Mouse (Mus musculus) urinary bladder, adult 18-20 months (tissue): Measurements from ENCODE around the gene Serpina3a.
"Not testable (repeated sequence)": the region's sequence is repeated elsewhere in the genome, so short reads cannot be mapped to it uniquely, and the experiment has no call there.

Experiments
- DNase-seq, 2 experiments: peaks; one replicate each; pipeline ENCODE4 v3.0.0; 2022; ENCODE audit warnings: low spot score in 2 of 2, mixed read lengths in 2 of 2

The Serpina3a gene

DNA sequence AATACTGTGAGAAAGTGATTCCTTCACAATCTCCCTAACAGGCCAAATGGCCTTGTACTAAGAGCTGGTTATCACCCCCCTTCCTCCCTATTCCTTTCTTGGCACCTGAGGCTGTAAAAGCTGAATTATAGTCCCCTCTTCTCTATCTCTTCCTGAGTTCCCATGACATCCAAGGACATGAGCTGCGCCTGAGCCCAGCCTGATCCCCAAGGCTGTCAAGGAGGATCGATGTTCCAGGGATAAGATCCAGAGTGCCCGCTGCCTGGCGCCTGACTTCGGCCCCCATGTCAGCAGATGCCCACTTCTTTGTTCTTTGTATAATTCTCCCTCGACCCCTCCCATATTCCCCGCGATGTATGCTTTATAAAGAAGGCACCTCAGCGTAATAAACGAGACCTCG lies at the start of gene Serpina3a:
Gene Serpina3a, plus strand, starts transcription at position 392 of the 400 bp plus-strand sequence.
- not testable (repeated sequence) for DNase-seq

DNA sequence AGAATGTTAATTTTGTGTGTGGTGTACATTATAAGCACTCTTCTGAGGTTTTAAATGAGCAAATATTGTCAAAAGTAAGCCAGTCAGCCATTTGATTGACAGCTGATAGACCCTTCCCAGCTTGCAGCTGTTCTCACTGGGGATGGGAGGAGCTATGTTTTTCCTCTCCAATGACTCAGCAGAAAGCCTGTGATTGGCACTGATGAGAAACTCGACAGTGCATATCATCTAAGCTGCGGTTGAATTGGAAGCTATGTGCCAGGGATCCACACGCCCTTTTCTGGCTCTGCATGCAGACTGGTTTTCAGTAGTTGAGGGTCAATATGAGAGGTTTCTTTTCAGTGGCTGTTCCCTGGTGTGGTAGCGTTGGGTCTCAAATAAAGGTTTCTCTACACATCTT lies 48.0 kb upstream of the Serpina3a start:
- DNase-seq = no peak

DNA sequence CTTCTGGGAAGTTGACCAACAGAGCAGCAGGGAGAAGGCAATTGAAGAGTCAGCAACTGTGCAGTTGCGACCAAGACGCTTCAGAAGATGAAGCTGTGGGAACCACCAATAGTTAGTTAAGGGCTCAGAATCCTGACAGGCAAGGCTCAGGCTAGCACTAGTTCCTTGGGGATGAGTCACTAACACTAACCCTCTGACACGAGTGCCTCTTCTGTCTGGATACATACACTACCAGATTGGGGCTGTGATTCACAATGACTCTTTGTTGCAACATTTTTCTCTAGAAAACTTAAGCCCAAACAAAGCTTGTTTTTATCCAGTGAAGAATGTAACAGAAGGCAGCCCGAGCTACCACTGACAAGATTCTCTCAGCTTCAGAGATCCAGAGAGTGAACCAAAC lies 47.5 kb upstream of the Serpina3a start:
- DNase-seq = no peak

DNA sequence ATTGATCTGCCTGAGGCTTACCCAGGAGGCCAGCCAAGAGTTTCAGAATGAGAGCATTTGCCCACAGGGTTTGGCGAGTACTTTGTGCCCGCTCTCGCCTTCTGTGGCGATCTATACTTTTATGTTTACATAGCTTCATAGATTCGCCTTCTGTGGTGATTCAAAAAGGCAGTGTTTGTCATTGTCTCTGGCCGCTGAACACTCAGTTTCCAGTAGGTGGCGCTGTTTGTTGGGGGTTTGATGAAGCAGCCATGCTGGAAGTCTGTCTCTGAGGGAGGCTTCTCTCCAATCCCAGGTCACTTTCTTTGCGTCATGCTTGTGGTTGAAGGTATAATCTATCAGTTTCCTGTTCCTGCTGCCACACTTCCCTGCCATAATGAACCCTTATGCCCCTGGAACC lies 46.3 kb upstream of the Serpina3a start:
- peak in 1 of 2 experiments; percentile 56 for DNase-seq

DNA sequence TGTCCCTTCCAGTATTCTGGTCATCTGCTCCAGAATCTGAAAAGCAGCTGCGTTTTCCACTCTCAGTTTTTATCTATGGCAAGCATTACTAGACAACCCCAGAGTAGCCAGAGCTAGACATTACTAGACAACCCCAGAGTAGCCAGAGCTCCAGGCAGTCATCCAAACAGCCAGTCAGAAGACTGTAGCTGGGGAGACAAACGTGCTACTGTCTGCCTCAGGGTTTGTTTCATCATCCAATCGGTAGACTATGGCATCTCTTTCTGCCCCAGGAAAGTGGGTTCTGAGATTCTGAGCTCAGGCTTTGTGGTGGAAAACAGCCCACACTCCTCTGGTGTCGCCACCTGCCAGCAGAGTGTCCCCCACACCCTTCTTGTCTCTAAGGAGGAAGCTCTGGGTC lies 45.0 kb upstream of the Serpina3a start:
- DNase-seq = no peak

DNA sequence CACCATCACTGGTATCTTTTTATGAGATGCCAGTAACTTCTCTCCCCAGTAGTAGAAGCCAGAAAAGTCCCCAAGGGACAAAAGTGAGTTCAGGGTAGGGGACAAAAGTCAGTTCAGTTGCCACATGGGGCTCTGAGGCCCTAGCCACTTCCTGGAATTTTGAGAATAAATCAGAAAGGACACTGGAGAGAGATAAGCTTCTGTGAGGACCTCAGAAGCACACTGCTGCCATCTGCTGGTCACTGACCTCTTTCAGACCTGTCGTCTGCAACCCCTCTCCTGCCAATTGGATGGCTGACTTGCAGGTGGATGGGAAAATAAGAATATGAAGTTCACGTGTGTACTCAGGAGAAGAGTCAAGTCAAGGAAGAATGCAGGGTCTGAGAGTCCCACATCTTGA lies 42.9 kb upstream of the Serpina3a start:
- DNase-seq = peak; percentile 45 to 55

DNA sequence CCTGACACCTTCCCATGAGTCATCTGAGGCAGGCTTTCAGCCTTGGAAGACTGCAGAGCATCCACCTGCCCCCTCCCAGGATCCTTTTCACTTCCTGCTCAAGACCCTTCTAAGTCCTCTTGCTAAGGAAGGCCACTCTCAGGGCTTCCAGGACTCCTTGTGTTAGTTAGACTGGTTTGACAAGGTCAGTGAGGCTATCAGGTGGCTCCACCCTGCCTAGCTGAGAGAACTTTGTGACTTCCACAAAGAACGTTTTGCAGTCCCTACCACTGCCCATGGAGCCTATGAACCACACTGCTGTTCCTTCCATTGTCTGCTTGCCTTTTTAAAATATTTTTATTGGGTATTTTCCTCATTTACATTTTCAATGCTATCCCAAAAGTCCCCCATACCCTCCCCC lies 40.8 kb upstream of the Serpina3a start:
- DNase-seq = no peak

DNA sequence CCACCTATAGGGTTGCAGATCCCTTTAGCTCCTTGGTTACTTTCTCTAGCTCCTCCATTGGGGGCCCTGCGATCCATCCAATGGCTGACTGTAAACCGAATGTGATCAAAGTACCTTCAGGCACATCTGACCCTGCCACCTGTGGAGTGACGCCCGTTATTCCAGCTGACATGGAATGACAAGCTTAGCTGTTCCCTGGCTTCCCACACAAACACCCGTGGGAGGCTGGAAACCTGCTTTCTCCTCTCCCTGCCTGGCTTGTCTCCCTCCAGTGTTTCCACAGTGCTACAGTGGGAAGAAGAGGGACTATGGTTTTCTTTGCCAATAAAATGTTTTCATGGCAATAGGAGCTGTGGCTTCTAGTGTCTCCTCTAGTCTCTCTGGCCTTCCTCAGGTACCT lies 40.2 kb upstream of the Serpina3a start:
- DNase-seq = no peak

DNA sequence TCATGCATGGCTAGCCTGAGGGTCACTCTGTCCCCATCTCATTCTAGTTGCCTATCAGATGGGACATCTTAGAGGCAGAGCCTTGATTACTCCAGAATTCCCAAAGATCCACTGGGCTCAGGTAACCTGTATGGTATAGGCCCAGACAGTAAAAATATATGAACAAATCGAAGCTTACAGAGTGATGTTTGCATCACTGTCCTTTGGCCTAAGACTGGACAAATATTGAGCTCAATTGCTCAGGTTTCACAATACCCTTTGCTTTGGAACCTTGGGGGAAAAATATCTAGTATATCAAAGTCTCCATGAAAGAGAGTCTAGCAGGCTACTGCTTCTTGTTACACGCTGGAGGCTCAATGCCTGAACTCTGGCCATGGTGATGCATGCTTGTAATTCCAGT lies 22.4 kb upstream of the Serpina3a start:
- DNase-seq = no peak

DNA sequence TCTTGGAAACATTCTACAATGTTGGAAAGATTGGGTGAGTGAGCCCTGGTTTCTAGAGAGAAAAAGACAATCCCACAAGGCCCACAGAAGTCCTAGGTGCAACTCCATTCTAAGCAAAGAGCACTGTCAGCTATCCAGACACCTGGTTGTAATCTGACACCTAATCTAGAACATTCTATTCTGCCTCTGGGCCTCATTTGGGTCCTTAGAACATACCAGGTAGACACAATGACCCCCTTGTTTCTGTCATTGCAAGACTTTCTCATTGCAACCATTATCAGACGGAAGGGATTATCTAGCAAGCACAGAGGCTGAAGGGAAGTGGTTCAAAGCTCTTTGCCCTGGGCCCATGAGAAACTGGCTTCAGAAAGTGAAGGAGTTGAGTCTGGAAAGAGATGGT lies 21.2 kb upstream of the Serpina3a start:
- no peak for DNase-seq

DNA sequence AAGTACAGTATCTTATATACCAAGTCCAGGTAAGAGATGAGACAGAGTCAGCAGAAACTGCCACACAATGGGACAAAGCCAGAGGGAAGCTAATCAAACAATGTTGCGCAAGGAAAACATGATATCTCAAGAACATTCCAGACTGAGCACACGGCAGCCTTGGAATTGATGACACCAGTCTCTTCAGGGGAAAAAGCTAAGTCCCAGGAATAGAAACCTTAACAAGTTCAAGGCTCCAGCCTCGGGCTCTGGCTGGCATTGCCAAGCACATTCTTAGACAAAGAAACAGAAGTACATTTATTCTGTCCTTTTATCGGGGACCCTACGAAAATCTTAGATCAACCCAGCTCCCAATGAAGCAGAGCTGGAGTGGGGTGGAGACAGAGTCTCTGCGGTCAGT lies 11.8 kb upstream of the Serpina3a start, which contains the start of gene Serpina5:
Gene Serpina5, plus strand, starts transcription at position 346 of the 400 bp plus-strand sequence.
- DNase-seq = no peak

DNA sequence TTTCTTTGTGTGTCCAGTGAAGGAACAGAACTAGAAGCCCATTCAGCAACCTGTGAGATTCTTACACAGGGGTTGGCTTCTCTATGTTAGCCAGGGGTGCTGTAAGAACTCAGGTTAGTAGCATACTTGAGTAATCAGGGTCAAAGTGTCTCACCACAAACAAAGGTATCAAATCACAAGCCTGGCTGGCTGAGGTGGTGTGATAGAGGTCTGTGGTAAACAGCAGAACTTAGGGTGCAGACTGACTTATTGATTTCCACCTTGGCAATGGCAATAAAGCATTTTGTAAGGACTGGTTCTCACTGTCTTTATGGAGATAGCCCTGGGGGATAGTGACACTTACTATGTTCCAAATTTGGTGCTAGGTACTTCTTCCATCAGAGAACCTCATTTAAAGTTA lies 6.7 kb upstream of the Serpina3a start:
- no peak for DNase-seq

DNA sequence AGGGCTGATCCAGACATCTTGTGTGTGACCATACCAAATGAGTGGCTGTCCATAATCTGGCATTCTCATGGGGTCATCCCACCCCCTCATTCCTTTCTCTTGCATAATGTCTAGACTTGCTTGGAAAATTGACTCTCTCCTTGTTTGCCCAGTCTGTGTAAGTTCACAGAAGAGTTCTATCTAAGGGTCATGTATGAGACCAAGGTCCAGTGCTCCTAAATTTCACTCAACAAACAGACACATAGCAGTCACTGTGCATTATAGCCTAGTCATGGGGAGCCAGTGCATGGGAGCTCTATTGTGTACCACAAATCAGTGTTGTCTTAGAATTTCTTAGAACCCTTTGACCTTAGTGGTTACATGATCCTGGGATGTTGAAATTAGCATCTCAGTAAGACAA lies 5.6 kb upstream of the Serpina3a start:
- no peak for DNase-seq

DNA sequence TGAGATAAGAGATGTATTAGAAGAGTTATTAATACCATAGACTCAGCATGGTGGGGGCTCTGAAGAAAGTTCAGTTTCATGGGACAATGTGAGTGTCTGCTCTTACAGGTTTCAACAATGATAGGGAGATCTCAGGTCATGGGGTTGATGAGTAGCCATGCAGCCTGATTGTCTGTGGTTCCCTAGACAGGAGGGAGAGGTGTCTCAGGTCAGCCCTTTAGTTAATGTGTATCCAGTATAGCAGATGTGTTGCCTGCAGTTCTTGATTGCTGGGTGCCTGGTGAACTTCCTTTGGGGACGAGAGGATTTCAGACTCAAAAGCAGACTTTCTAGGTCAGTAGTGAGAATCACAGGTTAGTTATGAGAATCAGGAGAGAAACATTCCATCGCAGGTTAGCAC lies 4.0 kb upstream of the Serpina3a start:
- no peak for DNase-seq

DNA sequence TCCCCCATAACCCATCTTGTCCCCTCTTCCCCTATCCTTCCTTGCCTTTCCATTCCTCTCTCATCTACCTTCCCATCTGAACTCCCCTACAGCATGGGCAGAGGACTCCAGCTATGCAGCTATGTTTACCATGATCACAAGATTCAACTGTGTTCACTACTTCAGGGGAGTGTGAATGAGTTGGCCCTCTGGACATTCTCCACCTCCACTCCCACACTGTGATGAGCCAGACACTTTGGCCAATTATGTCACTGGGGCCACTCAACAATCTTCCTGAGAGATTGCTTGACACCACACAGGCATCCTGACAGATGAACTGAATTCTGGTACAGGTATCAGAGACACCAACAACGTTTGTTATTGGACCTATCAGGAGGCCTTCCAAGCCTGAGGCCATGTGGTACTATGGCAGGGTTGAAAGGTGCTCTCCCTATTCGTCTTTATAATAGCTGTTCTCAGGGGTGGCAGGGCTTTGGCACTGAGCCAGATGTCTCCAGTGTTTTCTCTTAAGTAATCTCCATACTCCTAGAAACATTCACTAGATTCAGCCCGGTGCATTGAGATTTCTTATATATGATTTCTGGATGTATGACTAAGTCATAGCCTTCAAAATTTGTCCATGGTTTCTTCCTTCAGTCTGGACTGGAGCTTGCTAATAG lies 2.5 kb downstream of the Serpina3a start:
- no peak for DNase-seq

DNA sequence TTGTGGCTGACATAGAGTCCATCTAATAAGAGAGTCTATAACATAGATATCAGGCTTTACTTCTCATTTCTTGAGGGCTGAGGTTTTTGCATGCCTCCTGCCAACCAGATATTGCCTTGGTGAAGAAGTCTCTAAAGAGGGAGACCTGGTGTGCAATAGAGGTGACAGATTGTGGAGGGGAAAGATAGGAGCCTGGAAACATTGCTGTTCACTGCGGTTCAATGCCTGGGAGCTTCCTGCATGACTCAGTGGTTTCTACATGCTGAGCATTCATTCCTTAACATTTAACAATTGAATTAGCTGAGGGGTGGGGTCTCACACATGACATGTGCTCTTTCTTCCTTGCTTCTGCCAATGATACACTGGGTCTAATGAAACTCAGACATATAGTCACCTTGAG lies 10.6 kb downstream of the Serpina3a start:
- DNase-seq = no peak

DNA sequence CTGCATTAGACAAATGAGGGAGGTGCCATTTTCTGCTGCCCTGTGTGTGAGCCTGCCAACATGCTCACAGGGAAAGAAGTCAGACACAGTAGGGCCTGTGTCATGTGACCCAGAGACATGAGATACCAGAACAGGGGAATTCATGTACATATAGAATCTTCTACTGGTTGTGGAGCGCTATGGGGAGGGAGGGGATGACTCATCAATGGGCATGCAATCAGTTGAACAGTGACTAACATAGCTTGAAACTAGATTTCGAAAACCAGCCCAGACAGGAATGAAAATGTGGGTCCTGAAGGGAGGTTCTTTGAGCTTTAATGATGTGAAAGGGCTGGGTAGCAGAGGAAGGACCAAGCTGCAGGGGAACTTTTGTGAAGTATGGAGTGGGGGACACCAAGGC lies 11.5 kb downstream of the Serpina3a start:
- DNase-seq = peak in 1 of 2 experiments; percentile 20

DNA sequence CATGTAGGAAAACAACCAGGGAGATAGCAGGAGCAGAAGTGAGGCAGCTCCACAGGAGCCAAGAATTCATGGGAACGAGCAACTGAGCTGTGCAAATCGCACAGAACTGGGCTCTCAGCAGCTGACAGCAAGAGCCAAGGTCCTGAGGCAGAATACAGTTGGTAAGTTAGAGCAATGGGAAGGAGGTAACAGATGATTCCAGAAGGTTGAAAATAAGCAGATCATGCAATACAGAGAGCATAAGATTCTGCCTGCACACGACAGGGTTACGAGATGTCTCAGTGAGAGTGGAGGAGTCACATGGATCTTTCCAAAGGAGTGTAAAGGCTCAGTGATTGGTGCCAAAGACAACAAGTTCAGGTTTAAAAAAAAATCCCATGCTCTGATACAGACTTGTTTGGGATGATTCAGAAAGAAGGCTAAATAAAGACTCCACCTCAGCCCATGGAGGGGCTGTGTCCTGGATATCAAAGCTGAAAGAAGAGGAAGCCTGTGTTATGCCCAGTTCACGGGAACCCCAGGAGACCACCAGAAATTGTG lies 12.6 kb downstream of the Serpina3a start:
- DNase-seq = no peak

DNA sequence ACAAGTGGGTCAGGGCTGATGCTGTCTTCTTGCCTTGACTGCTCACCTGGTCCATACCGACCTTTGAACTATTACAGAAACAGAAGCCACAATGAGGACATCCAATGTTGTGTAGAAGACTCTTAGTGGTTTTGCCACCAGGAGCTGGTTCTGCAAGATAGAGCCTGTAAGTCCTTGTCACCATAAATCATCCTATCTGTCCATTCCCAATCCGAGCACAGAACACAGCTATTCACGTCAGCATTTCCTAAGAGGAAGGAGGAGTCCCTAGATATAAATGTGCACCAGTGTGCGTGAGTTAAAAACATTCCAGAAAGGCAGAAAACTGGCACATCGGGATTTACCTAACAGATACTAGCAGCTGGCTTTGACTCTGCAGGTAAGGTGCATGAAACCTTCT lies 15.2 kb downstream of the Serpina3a start, which contains the start of gene Serpina3b:
Gene Serpina3b, plus strand, starts transcription at position 301 of the 400 bp plus-strand sequence.
- no peak for DNase-seq

DNA sequence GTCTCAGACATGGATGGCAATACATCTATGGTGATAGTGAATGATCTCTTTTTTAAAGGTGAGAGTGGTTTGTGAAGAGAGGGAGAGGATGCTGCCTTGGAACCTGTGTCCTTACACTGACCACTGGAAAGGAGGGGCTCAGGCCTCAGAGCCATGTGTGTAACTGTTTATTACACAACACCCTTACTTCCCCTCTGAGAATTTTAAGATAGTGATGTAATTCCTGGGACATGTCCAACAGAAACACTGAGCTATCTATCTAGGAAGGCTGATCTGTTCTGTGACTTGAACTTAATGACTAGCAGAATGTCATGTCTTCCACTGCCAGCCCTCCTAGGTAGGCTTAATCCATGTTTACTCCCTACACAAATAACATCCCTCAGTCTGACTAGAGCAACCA lies 18.5 kb downstream of the Serpina3a start:
- no peak for DNase-seq

DNA sequence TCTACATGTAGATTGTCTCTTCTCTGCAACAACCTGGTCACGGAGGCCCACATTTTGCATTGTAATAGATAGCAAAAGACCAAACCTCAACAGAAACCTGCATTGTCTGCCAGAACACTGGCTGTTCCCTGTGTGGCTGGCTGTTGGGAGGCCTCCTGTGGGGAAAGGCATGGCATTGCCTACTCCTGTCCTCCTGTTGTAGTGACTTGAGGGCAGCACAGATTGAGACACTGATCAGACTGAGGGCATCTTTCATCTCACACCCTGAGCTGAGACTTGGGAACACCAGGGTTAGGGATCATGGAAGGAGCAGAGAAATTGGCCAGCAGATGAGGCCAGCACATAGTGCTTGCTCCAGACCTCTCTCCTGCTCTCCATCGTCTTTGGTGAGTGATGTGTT lies 25.7 kb downstream of the Serpina3a start:
- DNase-seq = no peak

DNA sequence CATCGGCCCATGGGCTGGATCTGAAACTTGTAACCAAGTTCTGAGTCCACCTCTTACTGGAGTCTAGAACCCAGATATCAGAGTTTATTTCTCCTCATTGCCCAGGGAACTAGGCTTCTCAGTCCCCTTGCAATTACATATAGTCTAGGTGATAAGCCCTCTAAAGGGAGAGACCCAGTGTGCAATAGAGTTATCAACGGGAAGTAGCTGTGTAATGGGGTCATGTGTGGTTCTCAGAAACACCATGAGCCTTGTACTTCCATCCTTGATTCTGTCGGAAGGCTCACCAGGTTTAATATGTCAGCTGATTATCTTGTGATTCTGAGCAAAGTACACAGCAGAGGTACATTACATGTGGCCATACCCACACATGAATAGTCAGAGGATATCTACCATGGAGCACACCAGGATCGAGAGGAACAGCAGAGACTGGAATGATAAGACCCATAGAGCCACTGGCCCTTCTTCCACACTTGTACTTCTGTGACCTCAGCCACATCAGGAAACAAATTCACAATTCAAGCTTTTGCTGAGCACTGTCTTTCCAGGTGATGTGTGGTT lies 28.1 kb downstream of the Serpina3a start:
- no peak for DNase-seq

DNA sequence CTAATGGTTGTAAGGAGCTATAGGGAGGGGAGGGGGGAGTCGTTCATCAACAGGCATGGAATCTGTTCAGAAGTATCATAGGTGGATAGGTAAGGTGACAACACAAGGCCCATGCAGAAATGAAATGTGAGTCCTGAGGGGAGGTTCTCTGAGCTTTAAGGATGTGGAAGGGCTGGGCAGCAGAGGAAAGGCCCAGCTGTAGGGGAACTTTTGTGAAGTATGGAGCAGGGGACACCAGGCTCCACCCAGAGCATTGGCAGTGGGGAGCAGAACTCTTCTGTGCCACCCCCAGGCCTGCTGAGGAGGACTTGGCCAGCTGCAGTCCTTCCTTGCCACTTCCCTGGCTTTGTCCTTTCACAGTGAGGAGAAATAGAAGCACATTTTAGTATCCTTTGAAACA lies 29.0 kb downstream of the Serpina3a start:
- no peak for DNase-seq
